Mouse (Mus musculus) limb, embryonic 12.5 days (tissue): ENCODE data around the gene Pyroxd2. TPM values are rescaled to one million over a fixed set of nuclear protein-coding genes. Genes with fewer than 3 reads are reported as not detected.
"Not testable (repeated sequence)": the region's sequence is repeated elsewhere in the genome, so short reads cannot be mapped to it uniquely, and the experiment has no call there.

ENCODE experiments used
- ATAC-seq: fragments of 200-750 bp; cut with Nextera tagmentation; 2 replicates; pipeline ENCODE4 v1.8.0; 2017; ENCODE audit warnings: low read depth, moderate TSS enrichment; ENCODE audit not compliant: insufficient number of reproducible peaks, insufficient read depth, low FRiP score, low TSS enrichment
- H3K27ac ChIP-seq: fragments of 300-500 bp; sonication (generic); 2 replicates; pipeline ENCODE4 v1.5.1; 2016; ENCODE audit warnings: mild to moderate bottlenecking, moderate library complexity
- H3K27me3 ChIP-seq: fragments of 300-500 bp; sonication (generic); 2 replicates; pipeline ENCODE4 v1.6.1; 2016; ENCODE audit warnings: mild to moderate bottlenecking, moderate library complexity
- H3K36me3 ChIP-seq: fragments of 300-500 bp; sonication (generic); 2 replicates; pipeline ENCODE4 v1.6.1; 2016; ENCODE audit warnings: mild to moderate bottlenecking, moderate library complexity
- H3K4me1 ChIP-seq: fragments of 300-500 bp; sonication (generic); replicated peaks from 2 replicates; pipeline ENCODE4 v1.6.1; 2016
- H3K4me2 ChIP-seq: fragments of 300-500 bp; sonication (generic); 2 replicates; pipeline ENCODE4 v1.6.1; 2016; ENCODE audit warnings: mild to moderate bottlenecking, moderate library complexity
- H3K4me3 ChIP-seq: fragments of 300-500 bp; sonication (generic); replicated peaks from 2 replicates; pipeline ENCODE4 v1.5.1; 2016; ENCODE audit warnings: mild to moderate bottlenecking
- H3K9ac ChIP-seq: fragments of 300-500 bp; sonication (generic); replicated peaks from 2 replicates; pipeline ENCODE4 v1.6.1; 2016; ENCODE audit warnings: mild to moderate bottlenecking, moderate library complexity
- H3K9me3 ChIP-seq: fragments of 300-500 bp; sonication (generic); 2 replicates; pipeline ENCODE4 v1.6.1; 2016; ENCODE audit warnings: mild to moderate bottlenecking, moderate library complexity
- WGBS: fragments of 180-500 bp; shearing (Covaris S2); methylation state at CpG from one replicate; pipeline ENCODE4 v1.1.7; 2016; 5-methylcytosine and 5-hydroxymethylcytosine counted together
- polyA plus RNA-seq: library from polyadenylated mRNA; unstranded; fragments of >200 nt; fragmentation: Nextera tagmentation; extraction: Ambion mirVana; gene quantifications from 2 replicates; pipeline ENCODE4 v1.2.1, GENCODE M21; 2016

Gene Pyroxd2
- polyA plus RNA-seq, result 1.2 and 1.4 TPM in 2 replicates

GRCm38 (mm10) chr19:42752363-42752931 lies at the start of gene Pyroxd2:
Gene Pyroxd2 (minus strand): TSS chr19:42752775.
- peak within 1 kb of the TSS; percentile 88 for H3K27ac ChIP-seq
- H3K4me2 ChIP-seq, result peak within 1 kb of the TSS; percentile 64
- peak within 1 kb of the TSS; percentile 35 for H3K4me3 ChIP-seq
- H3K27me3 ChIP-seq, result no peaks in the 10 kb centered on the region; the same call in 1 of the 2 replicates
- ATAC-seq, result peak; percentile 78
- peak within 1 kb of the TSS; percentile 40 for H3K9ac ChIP-seq
- H3K4me1 ChIP-seq, result peaks cover 29% of the 10 kb centered on the region
- H3K36me3 ChIP-seq, result no peaks in the 10 kb centered on the region
- no peaks in the 10 kb centered on the region for H3K9me3 ChIP-seq
- 3% methylated on average over 22 of the region's 22 CpGs for WGBS

GRCm38 (mm10) chr19:42797866-42798265 lies 45.3 kb upstream of the Pyroxd2 start:
- Histone ChIP-seq H3K4me1 (peaks cover 27% of the 10 kb centered on the region), H3K36me3 (no peaks in the 10 kb centered on the region), H3K27ac (peak overlapping the region; percentile 31; the same call in 1 of the 2 replicates), H3K4me3 (no peak overlapping the region), H3K4me2 (no peak overlapping the region), H3K9ac (no peak overlapping the region), H3K9me3 (no peaks in the 10 kb centered on the region), H3K27me3 (peaks cover 20% of the 10 kb centered on the region)
- no peak for ATAC-seq
- WGBS, result 26% methylated on average over 2 of the region's 2 CpGs

GRCm38 (mm10) chr19:42795801-42796200 lies 43.2 kb upstream of the Pyroxd2 start:
- WGBS, result 28% methylated on average over 9 of the region's 9 CpGs
- 0 out of 2 replicates have a peak overlapping the region, but pooled peaks have one; percentile 29 for H3K27ac ChIP-seq
- ATAC-seq, result no peak
- no peaks in the 10 kb centered on the region for H3K36me3 ChIP-seq
- H3K9me3 ChIP-seq, result no peaks in the 10 kb centered on the region
- H3K4me3 ChIP-seq, result peak overlapping the region; percentile 36; the same call in 1 of the 2 replicates
- peak overlapping the region; percentile 71 for H3K4me2 ChIP-seq
- peaks cover 17% of the 10 kb centered on the region for H3K27me3 ChIP-seq
- no peak overlapping the region for H3K9ac ChIP-seq
- peaks cover 27% of the 10 kb centered on the region for H3K4me1 ChIP-seq

- Histone ChIP-seq H3K4me1 (peaks cover 27% of the 10 kb centered on the region), H3K4me3 (peak overlapping the region; percentile 36), H3K4me2 (peak overlapping the region; percentile 71), H3K36me3 (no peaks in the 10 kb centered on the region), H3K27ac (peak overlapping the region; percentile 64; the same call in 1 of the 2 replicates), H3K27me3 (peaks cover 17% of the 10 kb centered on the region), H3K9ac (peak overlapping the region; percentile 24; the same call in 1 of the 2 replicates), H3K9me3 (no peaks in the 10 kb centered on the region)
- WGBS, result under 1% methylated on average over 31 of the region's 31 CpGs
- ATAC-seq, result peak; percentile 83
Observed at GRCm38 (mm10) chr19:42794914-42795613, 42.5 kb upstream of the Pyroxd2 start.

GRCm38 (mm10) chr19:42788311-42788710 lies 35.7 kb upstream of the Pyroxd2 start:
- 48% methylated on average over 5 of the region's 5 CpGs for WGBS
- no peak overlapping the region for H3K27ac ChIP-seq
- H3K4me3 ChIP-seq, result no peak overlapping the region
- ATAC-seq, result no peak
- H3K36me3 ChIP-seq, result no peaks in the 10 kb centered on the region
- peaks cover 18% of the 10 kb centered on the region for H3K27me3 ChIP-seq
- H3K4me1 ChIP-seq, result peaks cover 5% of the 10 kb centered on the region; the same call in 1 of the 2 replicates
- no peaks in the 10 kb centered on the region for H3K9me3 ChIP-seq
- no peak overlapping the region for H3K9ac ChIP-seq
- H3K4me2 ChIP-seq, result no peak overlapping the region

- H3K9ac ChIP-seq, result no peak overlapping the region
- H3K27me3 ChIP-seq, result peaks cover 18% of the 10 kb centered on the region
- WGBS, result 65% methylated on average over 8 of the region's 8 CpGs
- ATAC-seq, result no peak
- no peak overlapping the region for H3K4me3 ChIP-seq
- no peak overlapping the region for H3K4me2 ChIP-seq
- no peaks in the 10 kb centered on the region for H3K9me3 ChIP-seq
- no peaks in the 10 kb centered on the region for H3K36me3 ChIP-seq
- peaks cover 5% of the 10 kb centered on the region; the same call in 1 of the 2 replicates for H3K4me1 ChIP-seq
- H3K27ac ChIP-seq, result no peak overlapping the region
Observed at GRCm38 (mm10) chr19:42785562-42786220, 33.1 kb upstream of the Pyroxd2 start.

- H3K27ac ChIP-seq, result no peak overlapping the region
- no peak overlapping the region for H3K9ac ChIP-seq
- 29% methylated on average over 2 of the region's 2 CpGs for WGBS
- no peak overlapping the region for H3K4me3 ChIP-seq
- H3K9me3 ChIP-seq, result no peaks in the 10 kb centered on the region
- peaks cover 5% of the 10 kb centered on the region; the same call in 1 of the 2 replicates for H3K4me1 ChIP-seq
- H3K36me3 ChIP-seq, result no peaks in the 10 kb centered on the region
- H3K4me2 ChIP-seq, result no peak overlapping the region
- ATAC-seq, result no peak
- H3K27me3 ChIP-seq, result peaks cover 18% of the 10 kb centered on the region
Observed at GRCm38 (mm10) chr19:42785129-42785528, 32.6 kb upstream of the Pyroxd2 start.

GRCm38 (mm10) chr19:42780156-42780538 lies 27.6 kb upstream of the Pyroxd2 start:
- H3K4me1 ChIP-seq, ATAC-seq, H3K9me3 ChIP-seq, H3K27me3 ChIP-seq, H3K36me3 ChIP-seq: not testable (repeated sequence)
- WGBS, result 53% methylated on average over 7 of the region's 7 CpGs
- Histone ChIP-seq H3K4me2 (peak overlapping the region; percentile 61), H3K9ac (peak overlapping the region; percentile 66; the same call in 1 of the 2 replicates), H3K4me3 (peak overlapping the region; percentile 65), H3K27ac (peak overlapping the region; percentile 80)

GRCm38 (mm10) chr19:42779531-42780155 lies 27.1 kb upstream of the Pyroxd2 start, which contains the start of gene Hps1:
Gene Hps1 (minus strand): TSS chr19:42779978.
- Histone ChIP-seq H3K27ac (peak within 1 kb of the TSS; percentile 80), H3K9ac (peak within 1 kb of the TSS; percentile 66), H3K4me1 (peaks cover 4% of the 10 kb centered on the region; the same call in 1 of the 2 replicates), H3K4me3 (peak within 1 kb of the TSS; percentile 65), H3K36me3 (no peaks in the 10 kb centered on the region), H3K27me3 (peaks cover 3% of the 10 kb centered on the region; the same call in 1 of the 2 replicates), H3K9me3 (no peaks in the 10 kb centered on the region), H3K4me2 (peak within 1 kb of the TSS; percentile 61)
- under 1% methylated on average over 43 of the region's 43 CpGs for WGBS
- ATAC-seq, result peak; percentile 98

GRCm38 (mm10) chr19:42777801-42778200 lies 25.2 kb upstream of the Pyroxd2 start:
- Histone ChIP-seq H3K27ac (no peak overlapping the region), H3K27me3 (no peaks in the 10 kb centered on the region)
- 70% methylated on average over 5 of the region's 5 CpGs for WGBS

More at GRCm38 (mm10) chr19:42777801-42778200, 25.2 kb upstream of the Pyroxd2 start:
- Histone ChIP-seq H3K4me1 (peaks cover 4% of the 10 kb centered on the region; the same call in 1 of the 2 replicates), H3K4me3 (no peak overlapping the region), H3K9ac (no peak overlapping the region), H3K9me3 (no peaks in the 10 kb centered on the region), H3K4me2 (no peak overlapping the region), H3K36me3 (no peaks in the 10 kb centered on the region)
- no peak for ATAC-seq
